Mouse (Mus musculus) heart, adult 18-20 months (tissue): ENCODE results near the gene Grb2. TPM values are rescaled to one million over a fixed set of nuclear protein-coding genes. Genes with fewer than 3 reads are reported as not detected.

Experiments
- DNase-seq, 2 experiments: peaks; one replicate each; pipeline ENCODE4 v3.0.0; 2021 to 2022; ENCODE audit warnings: mixed read lengths in 1 of 2
- long read RNA-seq, 2 experiments: library from polyadenylated mRNA; stranded (forward); transcript quantifications; one replicate each; pipeline ENCODE4 v2.0.0; 2021
- total RNA-seq, 2 experiments: library from RNA; stranded (reverse); gene quantifications; 2 replicates each; pipeline ENCODE4 v1.2.3; 2021

Gene Grb2
- 100 to 1,000 TPM in 1 of 2 experiments, 10 to 100 TPM in 1; 98.4 to 111 TPM for total RNA-seq
- long read RNA-seq, experiment 1, transcript Grb2-201 (6 exons, 2,709 nt): minor isoform, 24 of 82 reads
- long read RNA-seq, experiment 1, transcript Grb2-203 (5 exons, 2,683 nt): major isoform, 34 of 82 reads
- long read RNA-seq, experiment 1, partial matches to known transcripts: 5 of 82 reads
- long read RNA-seq, experiment 1, other reads (novel, unspliced or antisense): 19 of 82 reads
- long read RNA-seq, experiment 2, transcript Grb2-203 (5 exons, 2,683 nt): major isoform, 15 of 42 reads
- long read RNA-seq, experiment 2, transcript Grb2-201 (6 exons, 2,709 nt): minor isoform, 11 of 42 reads
- long read RNA-seq, experiment 2, partial matches to known transcripts: 1 of 42 reads
- long read RNA-seq, experiment 2, other reads (novel, unspliced or antisense): 15 of 42 reads

DNA sequence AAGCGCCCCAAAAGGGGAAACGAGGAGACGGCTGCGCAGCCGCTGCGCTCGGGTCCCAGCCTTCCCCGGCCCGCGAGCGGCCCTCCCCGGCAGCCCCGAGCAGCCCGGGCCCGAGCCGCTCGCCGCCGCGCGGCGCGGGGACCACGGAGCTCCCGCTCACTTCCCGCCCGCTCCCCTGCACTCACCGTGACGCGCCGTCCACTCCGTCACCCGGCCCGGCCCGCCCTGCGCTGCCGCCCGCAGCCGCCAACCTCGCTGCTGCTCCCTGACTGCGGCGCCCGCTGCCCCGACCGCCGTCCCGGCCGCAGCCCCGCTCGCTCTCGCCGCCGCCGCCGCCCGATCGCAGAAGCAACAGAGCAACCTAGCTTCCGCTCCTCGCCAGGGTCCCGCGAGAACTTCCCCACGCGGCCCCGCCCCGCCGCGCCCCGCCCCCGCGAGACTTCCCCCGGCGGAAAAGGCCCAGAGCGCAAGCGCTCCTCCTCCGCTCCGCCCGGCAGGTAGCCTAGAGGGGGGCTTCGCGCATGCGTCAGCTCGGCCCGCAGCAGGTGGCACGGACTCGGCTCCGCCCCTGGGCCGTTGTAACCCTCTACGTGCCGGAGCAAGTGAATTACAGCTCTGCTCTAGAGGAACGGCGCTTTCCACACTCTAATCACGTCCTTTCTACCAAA lies at the start of gene Grb2:
Gene Grb2, minus strand, starts transcription at position 389 of the 668 bp plus-strand sequence.
- DNase-seq: peak; percentile 96 to 98

DNA sequence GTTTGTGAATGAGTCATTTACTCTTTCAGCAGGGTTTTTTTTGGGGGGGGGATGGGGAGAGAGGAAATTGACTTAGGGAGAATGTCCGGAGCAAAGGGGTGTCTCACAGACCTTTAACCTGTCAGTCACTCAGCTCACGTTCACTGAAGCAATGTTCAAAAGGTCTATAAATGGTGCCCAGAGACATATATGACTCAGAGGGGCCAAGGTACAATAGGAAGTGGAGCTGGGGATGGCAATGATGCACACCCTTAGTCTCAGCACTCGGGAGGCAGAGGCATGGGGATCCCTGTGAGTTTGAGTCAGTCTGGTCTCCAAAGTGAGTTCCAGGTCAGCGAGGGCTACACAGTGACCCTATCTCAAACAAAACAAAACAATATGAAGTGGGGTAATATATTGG lies 45.1 kb upstream of the Grb2 start:
- no peak for DNase-seq

DNA sequence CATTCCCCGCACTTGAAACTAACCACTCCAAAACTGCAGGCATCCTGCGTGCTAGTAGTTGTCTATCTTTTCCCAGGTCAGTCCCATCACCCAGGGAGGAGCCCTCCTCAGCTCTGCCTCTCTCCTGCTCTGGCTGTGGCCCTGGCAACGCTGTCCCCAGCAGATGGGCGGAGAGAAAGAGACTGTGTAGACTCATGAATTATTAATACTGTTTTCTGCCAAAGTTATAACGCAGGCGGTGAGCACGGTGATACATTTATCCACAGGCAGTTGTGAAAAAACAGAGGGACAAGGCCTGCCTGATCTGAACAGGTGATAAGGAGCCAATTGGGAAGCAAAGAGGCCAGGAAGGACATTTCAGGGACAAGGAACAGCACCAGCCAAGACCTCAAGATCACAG lies 44.3 kb upstream of the Grb2 start:
- no peak for DNase-seq

DNA sequence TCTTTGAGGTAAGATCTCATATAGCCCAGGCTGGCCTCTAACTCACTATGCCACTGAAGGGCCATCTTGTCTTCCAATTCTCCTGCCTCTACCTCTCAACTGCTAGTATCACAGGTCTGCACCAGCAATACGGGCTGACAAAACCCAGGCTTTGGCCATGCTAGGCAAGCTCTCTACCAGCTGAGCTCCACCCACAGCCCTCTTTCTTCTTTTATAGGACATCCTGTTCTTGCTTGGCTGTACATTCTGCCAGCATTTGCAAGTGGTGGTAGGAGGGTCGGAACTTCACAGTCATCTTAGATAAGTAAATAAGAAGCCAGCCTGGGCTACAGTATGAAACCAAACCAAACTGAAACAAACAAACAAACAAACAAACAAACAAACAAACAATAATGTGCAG lies 43.3 kb upstream of the Grb2 start:
- no peak for DNase-seq

DNA sequence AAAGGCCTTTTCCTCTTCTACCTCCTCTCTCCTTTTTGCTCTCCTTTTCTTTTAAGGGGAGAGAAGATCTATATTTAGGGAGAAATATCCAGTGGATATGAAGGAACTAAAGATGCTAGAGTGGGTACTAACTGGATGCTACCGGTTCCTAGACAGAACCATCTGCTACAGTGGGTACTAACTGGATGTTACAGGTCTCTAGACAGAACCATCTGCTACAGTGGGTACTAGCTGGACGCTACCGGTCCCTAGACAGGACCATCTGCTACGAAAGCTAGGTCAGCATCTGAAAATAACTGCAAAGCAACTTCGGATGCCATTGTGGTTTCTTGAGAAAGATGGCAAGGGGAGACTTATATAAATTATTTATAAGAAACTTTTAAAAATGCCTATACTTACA lies 41.4 kb upstream of the Grb2 start:
- DNase-seq: no peak

DNA sequence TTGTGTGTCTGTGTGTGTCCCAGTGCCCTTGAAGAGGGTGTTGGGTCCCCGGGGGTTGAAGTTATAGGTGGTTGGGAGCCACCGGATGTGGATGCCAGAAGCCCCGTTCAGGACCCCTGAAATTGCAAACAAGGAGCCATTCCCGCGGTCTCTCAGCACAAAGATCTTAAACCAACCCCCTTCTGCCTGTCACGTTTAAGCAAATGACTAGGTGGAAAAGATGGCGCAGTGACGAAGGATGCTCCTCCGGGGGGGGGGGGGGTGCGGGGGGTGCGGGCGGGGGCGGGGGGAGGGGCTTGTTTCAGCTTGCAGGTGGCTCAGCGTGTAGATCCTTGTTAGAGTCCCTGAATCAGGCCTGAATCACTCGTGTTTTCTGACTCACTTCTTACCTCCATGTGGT lies 39.0 kb upstream of the Grb2 start:
- DNase-seq: no peak

DNA sequence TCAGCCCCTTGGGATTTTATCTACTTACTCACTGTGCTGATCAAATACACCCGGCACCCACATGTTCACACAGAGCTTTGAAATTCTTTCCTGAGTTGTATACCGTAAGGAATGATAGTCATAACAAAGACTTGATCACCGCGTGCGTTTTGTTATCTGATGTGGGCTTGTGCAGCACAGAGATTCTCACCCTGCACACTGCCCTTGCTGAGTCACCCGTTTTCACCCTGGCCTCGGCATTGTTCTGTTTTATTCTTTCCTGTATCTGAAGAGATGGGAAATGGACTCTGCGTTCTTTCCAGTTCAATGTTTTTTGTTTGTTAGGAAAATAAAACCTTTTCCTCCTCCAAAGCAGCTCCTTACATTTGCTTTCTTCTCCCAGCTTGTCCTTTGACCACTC lies 38.4 kb upstream of the Grb2 start:
- no peak for DNase-seq

DNA sequence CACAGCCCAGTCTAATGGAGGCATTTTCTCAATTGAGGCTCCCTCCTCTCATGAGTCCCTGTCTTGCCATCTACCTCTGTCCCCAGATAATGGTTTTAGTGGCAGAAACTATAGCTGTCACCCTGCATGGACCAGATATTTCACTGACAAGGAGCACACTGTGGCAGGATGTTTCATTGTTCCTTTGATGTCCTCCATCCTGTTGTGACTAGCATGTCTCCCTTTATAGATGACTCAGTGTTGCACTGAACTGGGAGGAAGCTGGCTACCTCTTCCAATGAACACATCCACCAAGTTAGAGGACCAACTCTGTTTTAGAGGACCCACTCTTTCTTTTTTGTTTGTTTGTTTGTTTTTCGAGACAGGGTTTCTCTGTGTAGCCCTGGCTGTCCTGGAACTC lies 37.7 kb upstream of the Grb2 start:
- DNase-seq: no peak

DNA sequence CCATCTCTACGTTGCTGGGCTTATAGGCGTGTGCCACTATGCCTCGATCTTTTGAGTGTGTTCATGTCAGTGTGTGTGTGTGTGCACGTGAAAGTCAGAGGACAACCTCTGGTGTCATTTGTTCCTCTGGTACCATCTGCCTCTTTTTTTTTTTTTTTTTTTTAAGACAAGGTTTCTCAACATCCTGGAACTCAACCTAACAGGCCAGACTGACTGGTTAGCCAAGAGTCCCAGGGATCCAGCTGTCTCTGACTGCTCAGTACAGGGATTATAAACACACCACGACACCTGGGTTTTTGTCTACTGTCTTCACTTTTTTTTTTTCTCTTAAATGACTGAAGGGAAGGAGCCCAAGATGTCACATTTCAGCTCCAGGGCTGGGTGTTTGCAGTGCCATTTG lies 36.0 kb upstream of the Grb2 start:
- DNase-seq: no peak

DNA sequence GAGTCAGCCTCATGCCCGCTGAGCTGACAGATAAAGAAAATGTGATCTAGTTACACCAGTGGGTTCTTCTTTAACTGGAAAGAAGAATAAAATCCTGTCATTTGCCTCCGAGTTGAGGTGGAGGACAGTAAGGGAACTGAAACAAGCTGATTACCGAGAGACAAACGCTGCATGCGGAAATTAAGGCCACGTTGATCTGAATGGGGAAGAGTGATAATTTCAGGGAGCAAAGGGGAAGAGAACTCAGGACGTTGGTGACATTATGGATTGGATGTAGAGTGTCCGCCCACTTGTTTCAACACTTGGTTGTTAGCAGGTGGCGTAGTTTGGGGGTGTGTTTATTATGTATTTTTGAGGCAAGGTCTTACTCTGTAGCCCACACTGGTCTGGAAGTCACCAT lies 34.5 kb upstream of the Grb2 start:
- DNase-seq: peak in 1 of 2 experiments; percentile 35

DNA sequence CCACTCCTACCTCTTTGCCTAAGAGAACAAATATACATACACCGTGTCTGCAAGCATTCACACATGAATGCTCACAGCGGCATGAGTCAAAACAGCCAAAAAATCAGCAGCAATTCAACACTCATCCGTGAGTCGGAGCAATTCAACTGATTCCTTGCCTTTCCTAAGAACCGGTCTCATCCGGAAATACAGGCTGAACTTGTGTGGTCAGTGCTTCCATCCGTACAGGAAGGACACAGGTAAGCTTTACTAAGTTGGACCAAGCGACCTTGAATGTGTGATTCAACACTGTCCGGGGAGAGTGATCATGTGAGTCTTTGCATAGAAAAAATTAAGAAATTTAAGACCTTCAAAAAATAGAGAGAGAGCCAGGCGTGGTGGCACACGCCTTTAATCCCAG lies 32.7 kb upstream of the Grb2 start:
- no peak for DNase-seq

DNA sequence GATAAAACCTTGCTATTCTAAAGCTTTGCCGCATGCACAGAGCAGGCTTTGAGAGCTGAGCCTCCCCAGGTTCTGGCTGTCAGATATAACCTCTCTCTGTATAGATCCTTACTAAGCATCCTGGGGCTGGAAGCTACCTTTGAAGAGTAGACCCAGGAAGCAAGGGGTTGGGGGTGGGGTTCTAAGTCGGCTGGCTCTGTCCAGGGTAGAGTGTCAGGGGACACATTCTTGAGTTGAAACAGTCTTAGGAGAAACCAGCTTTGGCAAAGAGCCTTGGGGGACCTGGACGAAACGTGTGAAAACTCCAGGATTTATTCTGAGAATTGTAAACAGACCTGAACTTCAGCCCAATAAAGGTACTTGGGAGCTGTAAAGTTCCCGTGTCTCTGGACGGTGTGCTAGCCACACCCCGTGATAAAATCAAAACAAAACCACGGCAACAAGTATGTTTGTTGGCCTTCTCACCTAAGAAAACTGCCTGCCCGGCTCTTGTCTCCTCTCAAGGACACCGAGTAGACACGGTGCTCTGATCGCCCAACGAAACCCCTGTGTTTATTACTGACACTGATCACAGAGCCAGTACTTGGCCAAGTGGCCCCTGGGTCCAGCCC lies 30.0 kb upstream of the Grb2 start:
- DNase-seq: peak in 1 of 2 experiments; percentile 37

DNA sequence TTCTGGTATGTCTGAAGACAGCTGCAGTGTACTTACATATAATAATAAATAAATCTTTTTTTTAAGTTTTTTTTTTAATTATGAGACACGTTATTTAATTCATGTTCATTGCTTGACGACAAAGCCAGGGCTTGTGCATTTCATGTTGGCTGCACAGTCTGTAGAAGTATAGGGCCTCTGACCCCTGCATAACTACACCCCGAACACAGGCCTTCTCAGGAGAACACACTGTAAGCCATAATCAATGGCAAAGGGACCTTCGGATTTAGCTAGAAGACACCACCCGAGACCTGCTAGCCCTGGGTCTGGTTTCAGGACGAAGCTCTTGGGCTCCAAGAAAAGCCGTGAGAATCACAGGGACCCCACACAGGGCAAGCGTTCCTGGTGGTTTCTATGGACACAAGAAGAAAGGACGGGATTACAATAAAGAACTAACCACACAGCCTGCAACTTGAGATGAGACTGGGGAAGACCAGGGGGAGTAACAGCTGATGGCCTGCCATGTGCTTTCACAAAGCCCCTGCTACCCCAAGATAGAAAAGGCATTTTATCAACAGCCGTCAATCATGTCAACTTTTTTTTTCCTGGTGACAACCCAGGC lies 29.3 kb upstream of the Grb2 start:
- no peak for DNase-seq

DNA sequence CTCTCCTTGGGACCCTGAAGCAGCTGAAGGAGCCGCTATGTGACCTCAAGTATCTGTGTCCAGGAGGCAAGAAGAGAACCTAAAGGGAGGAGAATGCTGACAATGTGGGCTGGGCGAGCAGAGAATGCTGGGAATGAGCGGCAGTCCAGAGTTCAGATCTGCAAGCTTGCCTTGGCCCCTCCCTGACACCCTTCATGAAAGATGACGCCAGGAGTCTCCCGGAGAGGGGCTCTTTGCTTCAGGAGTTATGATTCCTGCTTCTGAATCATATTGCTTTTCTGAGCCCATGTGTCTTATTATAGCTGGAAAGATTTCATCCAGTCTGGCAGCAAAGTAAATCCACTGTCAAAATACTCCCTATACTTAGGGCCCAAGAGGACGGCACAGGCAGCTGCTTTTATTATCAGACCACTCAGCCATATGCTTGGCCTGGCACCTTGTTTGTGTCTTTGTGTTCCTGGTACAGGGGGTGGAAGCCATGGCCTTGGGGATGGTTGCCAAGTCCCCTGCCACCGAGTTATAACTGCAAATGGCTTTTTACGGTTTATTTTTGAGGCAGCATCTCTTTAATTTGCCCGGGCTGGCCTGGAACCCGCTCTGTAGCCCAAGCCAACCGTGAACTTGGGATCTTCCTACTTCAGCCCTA lies 25.8 kb upstream of the Grb2 start:
- DNase-seq: no peak

DNA sequence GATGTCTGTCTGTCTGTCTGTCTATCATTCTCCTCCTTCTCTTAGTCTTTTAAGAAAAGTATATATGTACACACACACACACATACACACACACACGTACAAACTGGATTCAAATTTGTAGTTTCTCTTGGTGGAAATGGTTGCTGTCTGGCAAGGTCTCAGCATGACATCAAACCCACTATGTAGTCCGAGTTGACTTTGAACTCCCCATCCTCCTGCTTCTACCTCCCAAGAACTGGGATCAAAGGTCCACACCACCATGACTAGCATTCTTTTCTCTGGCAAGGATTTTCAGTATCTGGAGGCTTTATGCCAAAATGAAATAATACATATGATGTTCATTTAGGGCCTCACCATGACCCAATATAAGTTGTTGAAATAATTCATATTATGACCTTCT lies 14.8 kb upstream of the Grb2 start:
- DNase-seq: no peak

DNA sequence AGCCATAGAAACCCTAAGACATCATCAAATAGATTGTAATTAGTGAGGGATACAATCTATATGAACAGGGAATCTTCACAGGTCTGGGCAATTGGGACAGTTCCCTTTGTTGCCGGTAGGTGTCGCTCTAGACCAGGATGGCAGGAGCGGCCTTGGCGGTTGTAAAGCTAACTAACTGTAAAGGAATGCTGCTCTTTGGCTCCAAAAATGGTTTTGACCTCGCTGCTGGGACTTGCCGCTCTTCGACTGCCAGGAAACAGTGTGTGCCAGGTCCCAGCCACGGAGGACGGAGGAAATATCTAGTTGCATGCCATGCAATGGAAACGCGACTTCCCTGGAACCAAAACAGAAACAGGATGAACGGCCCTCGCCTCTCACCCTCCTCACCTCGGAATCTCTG lies 14.2 kb upstream of the Grb2 start:
- DNase-seq: peak; percentile 88 to 95

DNA sequence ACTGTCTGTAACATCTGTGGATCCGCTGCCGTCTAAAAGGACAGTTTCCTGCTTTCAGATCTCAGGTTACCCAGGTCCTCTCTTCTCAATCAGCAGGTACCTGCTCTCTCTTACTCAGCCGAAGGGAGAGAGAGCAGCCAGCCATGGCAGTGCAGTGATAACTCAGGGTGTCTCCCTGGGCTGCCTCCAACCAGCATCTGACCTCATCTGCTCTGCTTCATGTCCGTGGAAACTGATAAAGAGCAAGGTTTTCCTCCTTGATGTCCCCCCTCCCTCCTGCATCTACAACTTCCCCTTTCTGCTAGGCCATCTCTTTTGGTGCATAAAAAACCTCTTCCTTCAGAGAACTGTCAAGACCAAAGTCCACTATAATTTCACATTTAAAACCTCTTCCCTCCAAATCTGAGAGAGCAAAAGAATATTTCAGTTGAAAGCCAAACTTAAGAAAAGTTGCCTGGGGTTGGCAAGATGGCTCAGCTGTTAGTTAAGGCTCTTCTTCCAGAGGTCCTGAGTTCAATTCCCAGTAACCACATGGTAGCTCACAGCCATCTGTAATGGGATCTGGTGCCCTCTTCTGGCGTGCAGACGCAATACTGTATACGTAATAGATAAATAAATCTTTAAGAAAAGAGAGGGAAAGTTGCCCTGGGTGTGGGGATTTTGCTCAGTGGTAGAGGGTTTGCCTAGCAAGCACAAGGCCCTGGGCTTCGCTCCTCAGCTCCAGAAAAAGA lies 9.4 kb upstream of the Grb2 start:
- no peak for DNase-seq

DNA sequence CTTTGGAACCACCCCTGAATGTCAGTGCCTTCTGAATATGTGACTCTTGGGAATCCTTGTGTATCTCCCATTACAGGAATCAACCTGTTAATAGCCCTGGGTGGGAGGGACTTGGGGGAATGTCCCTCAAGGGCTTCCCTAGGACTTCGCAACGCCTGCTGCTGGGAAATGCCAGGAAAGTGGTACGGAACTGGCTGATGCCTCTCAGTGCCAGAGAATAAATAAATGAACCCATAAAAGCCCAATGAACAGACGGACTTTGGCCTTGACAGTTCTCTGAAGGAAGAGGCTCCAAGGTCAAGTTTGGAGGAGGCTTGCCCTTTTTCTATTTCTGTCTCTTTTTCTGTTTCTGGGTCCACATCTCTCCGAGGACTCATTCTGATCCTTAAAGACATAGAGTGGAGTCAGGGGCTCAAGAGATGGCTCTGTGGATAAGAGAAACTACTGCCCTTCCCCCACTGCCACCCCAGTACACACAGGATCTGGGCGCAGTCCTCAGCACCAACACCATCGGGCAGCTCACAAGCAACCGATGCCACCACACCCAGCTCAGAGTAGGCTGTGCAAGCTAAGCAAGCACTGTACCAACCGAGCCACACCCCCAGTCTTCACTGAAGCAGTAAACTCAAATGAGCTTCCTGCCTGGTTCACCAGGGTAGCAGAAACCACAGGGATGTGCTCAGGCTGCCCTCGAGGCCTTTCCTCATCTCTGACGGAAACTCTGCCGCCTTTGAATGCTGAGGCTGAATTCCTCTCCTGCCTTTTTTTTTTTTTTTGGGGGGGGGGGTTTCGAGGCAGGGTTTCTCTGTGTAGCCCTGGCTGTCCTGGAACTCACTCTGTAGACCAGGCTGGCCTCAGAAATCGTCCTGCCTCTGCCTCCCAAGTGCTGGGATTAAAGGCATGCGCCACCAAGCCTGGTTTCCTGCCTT lies 8.3 kb upstream of the Grb2 start:
- no peak for DNase-seq

DNA sequence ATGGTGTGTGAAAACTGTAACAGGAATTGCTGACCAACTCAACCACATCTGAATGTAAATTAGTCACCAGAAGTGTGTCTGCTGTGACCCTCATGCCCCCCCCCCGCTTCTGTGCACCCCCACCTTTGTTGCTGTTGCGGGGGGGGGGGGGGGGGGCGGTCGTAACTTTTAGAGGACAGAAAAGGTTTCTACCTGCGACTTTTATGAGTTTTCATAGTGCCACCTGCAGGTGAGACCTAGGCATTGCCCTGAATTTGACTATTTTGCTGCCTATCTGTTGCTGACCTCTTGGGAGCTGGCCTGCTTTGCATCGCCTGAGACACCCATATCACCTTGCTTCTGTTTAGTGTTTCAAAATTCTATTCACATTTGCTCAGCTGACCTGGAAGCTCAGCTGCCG lies 6.1 kb upstream of the Grb2 start:
- peak; percentile 57 to 78 for DNase-seq

DNA sequence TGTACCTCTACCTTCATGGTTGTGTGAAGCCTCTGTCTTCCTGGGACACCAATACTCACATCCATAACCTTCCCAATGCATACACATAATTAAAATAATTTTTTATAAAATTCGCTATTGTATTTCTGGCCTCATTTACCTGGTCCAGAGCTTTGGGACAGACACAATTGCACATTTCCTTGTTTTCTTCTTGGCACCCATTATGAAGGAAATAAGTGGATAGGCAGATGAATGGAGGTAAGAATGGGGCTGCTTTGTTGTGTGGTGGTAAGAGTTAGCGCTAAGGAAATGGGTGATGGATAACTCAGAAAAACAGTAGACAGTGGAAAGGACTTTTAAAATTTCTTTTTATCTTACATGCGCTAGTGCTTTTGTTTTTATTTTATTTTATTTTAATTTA lies 5.0 kb upstream of the Grb2 start:
- DNase-seq: no peak
